30 mouse cellular contexts compared by ENCODE assay signal in genomic region chr2:30842615-30843014, GRCm38 (mm10). TPM values are rescaled to one million over a fixed set of nuclear protein-coding genes. Genes with fewer than 3 reads are reported as not detected.
DNase-seq lines count a peak whose midpoint lies in the region; ATAC-seq and TF ChIP-seq lines count a peak whose summit lies in the region.
"Had no signal": no experiment of that assay in that cellular context is flagged by ENCODE, and none has a peak within 500 bp of the region (broad histone marks: within the 10 kb centered on the region; RNA-seq: fewer than 3 reads in every experiment).

No protein-coding gene starts in this region.

- TF ChIP-seq POLR2A in thymus, adult 2 months (IDR thresholded peaks at IDR 0.05; ENCODE audit: control insufficient read depth, extremely low read depth, insufficient read depth, low read length, poor library complexity): no peak

- 0 out of 2 replicates have a peak, but pooled peaks cover 4% of the 10 kb centered on the region for H3K27me3 ChIP-seq in heart, embryonic 12.5 days (replicated peaks)
- H3K27me3 ChIP-seq in heart, postnatal 0 days (ENCODE audit: control insufficient read depth, insufficient read depth, low read length): peaks cover 8% of the 10 kb centered on the region; the same call in 1 of the 2 replicates
- 0 out of 2 replicates have a peak, but pooled peaks cover 2% of the 10 kb centered on the region for H3K27me3 ChIP-seq in embryonic facial prominence, embryonic 15.5 days
- peaks cover 14% of the 10 kb centered on the region; the same call in 1 of the 2 replicates for H3K27me3 ChIP-seq in thymus, adult 2 months (ENCODE audit: control insufficient read depth, insufficient read depth, low read length)

- H3K4me1 ChIP-seq in heart, embryonic 12.5 days (replicated peaks): peaks cover 37% of the 10 kb centered on the region
- no peaks in the 10 kb centered on the region for H3K4me1 ChIP-seq in heart, postnatal 0 days (ENCODE audit: control insufficient read depth, insufficient read depth)
- peaks cover 32% of the 10 kb centered on the region for H3K4me1 ChIP-seq in embryonic facial prominence, embryonic 15.5 days
- no peaks in the 10 kb centered on the region for H3K4me1 ChIP-seq in thymus, adult 2 months (replicated peaks; ENCODE audit: control insufficient read depth, insufficient read depth, low read length)

- H3K27ac ChIP-seq in heart, embryonic 12.5 days (ENCODE audit: poor library complexity, severe bottlenecking): peak overlapping the region; percentile 80
- H3K27ac ChIP-seq in heart, postnatal 0 days (ENCODE audit: low read depth): no peak overlapping the region
- H3K27ac ChIP-seq in embryonic facial prominence, embryonic 15.5 days (replicated peaks): 0 out of 2 replicates have a peak overlapping the region, but pooled peaks have one; percentile 17
- no peak overlapping the region for H3K27ac ChIP-seq in thymus, adult 2 months (ENCODE audit: control insufficient read depth, insufficient read depth, low read length)
- H3K27ac ChIP-seq: forebrain, embryonic 13.5 days; hindbrain, embryonic 14.5 days; liver, embryonic 12.5 days; neural tube, embryonic 12.5 days; stomach, postnatal 0 days had no signal

- no peak; the same call in 1 of the 2 replicates for ATAC-seq in heart, embryonic 12.5 days (ENCODE audit: insufficient number of reproducible peaks, low FRiP score)
- 0 out of 2 replicates have a peak, but pooled peaks have one; percentile 34 for ATAC-seq in heart, postnatal 0 days (ENCODE audit: insufficient read depth, low read depth)
- ATAC-seq in embryonic facial prominence, embryonic 15.5 days (ENCODE audit: insufficient number of reproducible peaks, low FRiP score, low TSS enrichment, low read depth): no peak
- ATAC-seq: activated CD4-positive, CD25-positive, alpha-beta regulatory T cell, adult 4 months; CD4-positive, CD25-positive, alpha-beta regulatory T cell, adult 4 months; forebrain, embryonic 13.5 days; inflammation-experienced regulatory T-cells, adult 6 months; liver, embryonic 12.5 days; liver, postnatal 0 days had no signal

- intact Hi-C loops in heart, postnatal 25 days (cut with DNase I): no loop called here

- 12% methylated on average over 10 of the region's 10 CpGs for WGBS in heart, embryonic 12.5 days
- WGBS in heart, postnatal 0 days: 17% methylated on average over 10 of the region's 10 CpGs
- WGBS in embryonic facial prominence, embryonic 15.5 days: 40% methylated on average over 10 of the region's 10 CpGs
- WGBS in thymus, adult 2 months: 58% methylated on average over 10 of the region's 10 CpGs

- no peaks in the 10 kb centered on the region for H3K9me3 ChIP-seq in heart, embryonic 12.5 days (replicated peaks)
- no peaks in the 10 kb centered on the region for H3K9me3 ChIP-seq in heart, postnatal 0 days (replicated peaks; ENCODE audit: control insufficient read depth, low read length)
- H3K9me3 ChIP-seq in embryonic facial prominence, embryonic 15.5 days (replicated peaks): no peaks in the 10 kb centered on the region
- H3K9me3 ChIP-seq: forebrain, embryonic 13.5 days; liver, embryonic 12.5 days; neural tube, embryonic 12.5 days had no signal

- no peak for DNase-seq in heart, postnatal 25 days (ENCODE audit: low spot score)
- no peak for DNase-seq in heart, postnatal 0 days (ENCODE audit: low spot score)
- no peak for DNase-seq in heart, adult 18-20 months
- peak; percentile 34 for DNase-seq in brain, adult 2 months (ENCODE audit: low read depth, low spot score)
- no peak for DNase-seq in layer of hippocampus, adult 9-11 months
- no peak for DNase-seq in thymus, adult 2 months
- DNase-seq: adrenal gland, adult 2 months; cerebellum, adult 8-10 months; cerebellum, postnatal 25 days; gastrocnemius, postnatal 14 days; kidney, adult 11 months; kidney, postnatal 14 days; liver, postnatal 0 days; lung, postnatal 36 days; right cerebral cortex, postnatal 4 days; thymus, postnatal 4 days had no signal

- peak overlapping the region; percentile 2; the same call in 1 of the 2 replicates for H3K4me3 ChIP-seq in heart, embryonic 12.5 days
- H3K4me3 ChIP-seq in heart, postnatal 0 days (ENCODE audit: low read depth, low read length): no peak overlapping the region
- no peak overlapping the region for H3K4me3 ChIP-seq in embryonic facial prominence, embryonic 15.5 days (replicated peaks)
- no peak overlapping the region for H3K4me3 ChIP-seq in thymus, adult 2 months (ENCODE audit: control insufficient read depth, insufficient read depth, low read length)
- H3K4me3 ChIP-seq: forebrain, embryonic 13.5 days; liver, embryonic 12.5 days; myocyte; neural tube, embryonic 12.5 days had no signal

- peak overlapping the region; percentile 53 for H3K9ac ChIP-seq in heart, embryonic 12.5 days
- no peak overlapping the region for H3K9ac ChIP-seq in heart, postnatal 0 days (replicated peaks; ENCODE audit: low read depth, low read length)
- no peak overlapping the region for H3K9ac ChIP-seq in embryonic facial prominence, embryonic 15.5 days
- H3K9ac ChIP-seq: forebrain, embryonic 13.5 days; hindbrain, embryonic 14.5 days; liver, embryonic 12.5 days; liver, postnatal 0 days; neural tube, embryonic 12.5 days had no signal

- TF ChIP-seq CTCF in heart, postnatal 0 days (IDR thresholded peaks at IDR 0.05; ENCODE audit: low read depth): no peak
- no peak for TF ChIP-seq CTCF in thymus, adult 2 months (IDR thresholded peaks at IDR 0.05; ENCODE audit: borderline replicate concordance, control insufficient read depth, extremely low read depth, insufficient read depth, low read length, poor library complexity)

- H3K36me3 ChIP-seq in heart, embryonic 12.5 days: no peaks in the 10 kb centered on the region
- H3K36me3 ChIP-seq in heart, postnatal 0 days (replicated peaks; ENCODE audit: control insufficient read depth, insufficient read depth, low read length): no peaks in the 10 kb centered on the region
- H3K36me3 ChIP-seq in embryonic facial prominence, embryonic 15.5 days: no peaks in the 10 kb centered on the region
- no peaks in the 10 kb centered on the region for H3K36me3 ChIP-seq in thymus, adult 2 months (ENCODE audit: control insufficient read depth, insufficient read depth, low read length)
- H3K36me3 ChIP-seq: liver, embryonic 12.5 days; neural tube, embryonic 12.5 days had no signal

- peak overlapping the region; percentile 49 for H3K4me2 ChIP-seq in heart, embryonic 12.5 days
- H3K4me2 ChIP-seq in heart, postnatal 0 days (ENCODE audit: low read depth, low read length): no peak overlapping the region
- H3K4me2 ChIP-seq in embryonic facial prominence, embryonic 15.5 days (replicated peaks): no peak overlapping the region
- H3K4me2 ChIP-seq: forebrain, embryonic 13.5 days; hindbrain, embryonic 14.5 days; liver, embryonic 12.5 days; midbrain, embryonic 11.5 days; neural tube, embryonic 12.5 days had no signal

- TF ChIP-seq EP300 in heart, postnatal 0 days (IDR thresholded peaks at IDR 0.05; ENCODE audit: low read depth): no peak

RNA-seq across cellular contexts. Expression of gene Prrx2, which starts 7.8 kb away (rescaled TPM):
- 58.8 and 63.9 TPM in 2 replicates for polyA plus RNA-seq in heart, embryonic 12.5 days (2016; fragmentation: Nextera tagmentation; extraction: Ambion mirVana)
- 1 to 10 TPM in 1 of 2 experiments, under 1 TPM in 1; 0.61 to 1.9 TPM for total RNA-seq in heart, postnatal 25 days (2021)
- 8.0 and 24.0 TPM in 2 replicates for total RNA-seq in heart, postnatal 0 days (2014; rRNA removed; ENCODE audit: low replicate concordance)
- polyA plus RNA-seq in heart, postnatal 0 days (2015; fragmentation: Nextera tagmentation; extraction: Ambion mirVana): 3.6 and 4.1 TPM in 2 replicates
- 1 to 10 TPM in 1 of 2 experiments, under 1 TPM in 1; 0.92 to 1.5 TPM for total RNA-seq in heart, adult 18-20 months (2021)
- polyA plus RNA-seq in embryonic facial prominence, embryonic 15.5 days (2015; fragmentation: Nextera tagmentation; extraction: Ambion mirVana): 77.3 and 88.8 TPM in 2 replicates
- 2.2 and 2.5 TPM in 2 replicates for polyA plus RNA-seq in thymus, adult 2 months (2012; rRNA removed)
- total RNA-seq: granulocyte monocyte progenitor cell, adult 5-6 weeks; megakaryocyte, adult 5-6 weeks had no signal
- polyA plus RNA-seq: activated CD4-positive, CD25-positive, alpha-beta regulatory T cell, adult 4 months; CD4-positive, CD25-positive, alpha-beta regulatory T cell, adult 4 months; inflammation-experienced regulatory T-cells, adult 6 months had no signal

RNA-seq across cellular contexts. Expression of gene Asb6, which starts 12.5 kb away (rescaled TPM):
- polyA plus RNA-seq in heart, embryonic 12.5 days (2016; fragmentation: Nextera tagmentation; extraction: Ambion mirVana): 24.2 and 25.5 TPM in 2 replicates
- total RNA-seq in heart, postnatal 25 days (2021): 1 to 10 TPM; 9.3 to 9.5 TPM
- 16.2 and 20.0 TPM in 2 replicates for total RNA-seq in heart, postnatal 0 days (2014; rRNA removed; ENCODE audit: low replicate concordance)
- polyA plus RNA-seq in heart, postnatal 0 days (2015; fragmentation: Nextera tagmentation; extraction: Ambion mirVana): 12.4 and 13.0 TPM in 2 replicates
- total RNA-seq in heart, adult 18-20 months (2021): 1 to 10 TPM; 6.6 to 7.4 TPM
- polyA plus RNA-seq in embryonic facial prominence, embryonic 15.5 days (2015; fragmentation: Nextera tagmentation; extraction: Ambion mirVana): 37.8 and 37.9 TPM in 2 replicates
- polyA plus RNA-seq in thymus, adult 2 months (2012; rRNA removed): 97.6 and 103 TPM in 2 replicates

RNA-seq across cellular contexts. Expression of gene Ntmt1, which starts 35.0 kb away (rescaled TPM):
- polyA plus RNA-seq in heart, embryonic 12.5 days (2016; fragmentation: Nextera tagmentation; extraction: Ambion mirVana): 77.2 and 78.8 TPM in 2 replicates
- 10 to 100 TPM; 30.6 to 31.1 TPM for total RNA-seq in heart, postnatal 25 days (2021)
- total RNA-seq in heart, postnatal 0 days (2014; rRNA removed; ENCODE audit: low replicate concordance): 67.2 and 89.9 TPM in 2 replicates
- polyA plus RNA-seq in heart, postnatal 0 days (2015; fragmentation: Nextera tagmentation; extraction: Ambion mirVana): 83.4 and 87.8 TPM in 2 replicates
- 10 to 100 TPM; 22.6 to 29.2 TPM for total RNA-seq in heart, adult 18-20 months (2021)
- 85.9 and 87.0 TPM in 2 replicates for polyA plus RNA-seq in embryonic facial prominence, embryonic 15.5 days (2015; fragmentation: Nextera tagmentation; extraction: Ambion mirVana)
- 30.5 and 33.9 TPM in 2 replicates for polyA plus RNA-seq in thymus, adult 2 months (2012; rRNA removed)

RNA-seq across cellular contexts. Expression of gene 1700001O22Rik, which starts 39.2 kb away (rescaled TPM):
- 1.0 and 2.2 TPM in 2 replicates for polyA plus RNA-seq in heart, embryonic 12.5 days (2016; fragmentation: Nextera tagmentation; extraction: Ambion mirVana)
- under 1 TPM; 0.26 to 0.70 TPM for total RNA-seq in heart, postnatal 25 days (2021)
- total RNA-seq in heart, postnatal 0 days (2014; rRNA removed; ENCODE audit: low replicate concordance): 1.5 and 4.1 TPM in 2 replicates
- polyA plus RNA-seq in heart, postnatal 0 days (2015; fragmentation: Nextera tagmentation; extraction: Ambion mirVana): 1.9 and 2.0 TPM in 2 replicates
- total RNA-seq in heart, adult 18-20 months (2021): under 1 TPM; 0.49 to 0.74 TPM
- polyA plus RNA-seq in embryonic facial prominence, embryonic 15.5 days (2015; fragmentation: Nextera tagmentation; extraction: Ambion mirVana): 2.7 and 3.7 TPM in 2 replicates
- 4.0 and 5.2 TPM in 2 replicates for polyA plus RNA-seq in thymus, adult 2 months (2012; rRNA removed)
- total RNA-seq: granulocyte monocyte progenitor cell, adult 5-6 weeks; megakaryocyte, adult 5-6 weeks had no signal
- polyA plus RNA-seq: liver, postnatal 0 days had no signal

Comparison
In these comparisons a context has a peak if more than half of its experiments do, and no peak if none do; other contexts are left out.
1. H3K27ac ChIP-seq: peak in heart, embryonic 12.5 days (single experiment) and embryonic facial prominence, embryonic 15.5 days (single experiment); none in heart, postnatal 0 days (single experiment) and thymus, adult 2 months (single experiment).
2. RNA of gene Prrx2, which starts 7.8 kb away (polyA plus RNA-seq): 77.3 to 88.8 TPM in embryonic facial prominence, embryonic 15.5 days and 58.8 to 63.9 TPM in heart, embryonic 12.5 days; 3.6 to 4.1 TPM in heart, postnatal 0 days and 2.2 to 2.5 TPM in thymus, adult 2 months; every median in the first group is over 10 times any median in the second.